Mouse (Mus musculus) heart, postnatal 0 days (tissue): ENCODE results near the gene Ccm2.

Source experiments
- CTCF ChIP-seq: IDR thresholded peaks from 2 replicates; pipeline ENCODE4 v1.5.1; 2016; ENCODE audit warnings: antibody characterized with exemption, control low read depth, low read depth
- EP300 ChIP-seq: IDR thresholded peaks from 2 replicates; pipeline ENCODE4 v1.6.1; 2016; ENCODE audit warnings: antibody characterized with exemption, low read depth

DNA sequence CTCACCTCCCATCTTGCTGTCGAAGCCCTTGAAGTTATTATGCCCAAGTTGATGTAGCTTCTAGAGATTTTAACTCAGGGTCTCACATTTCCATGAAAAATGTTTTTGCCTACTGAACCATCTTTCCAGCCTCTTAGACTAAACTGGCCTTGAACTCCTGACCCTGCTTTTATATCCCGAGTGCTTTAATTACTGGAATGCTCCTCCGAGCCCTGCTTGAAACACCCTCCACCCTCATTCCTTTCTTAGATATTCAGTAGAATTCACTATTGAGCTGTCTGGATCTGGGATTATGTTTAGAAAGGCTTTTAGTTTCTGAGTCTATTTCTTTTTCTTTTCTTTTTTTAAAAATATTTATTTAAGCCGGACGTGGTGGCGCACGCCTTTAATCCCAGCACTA lies 32.7 kb downstream of the Ccm2 start:
- no peak for TF ChIP-seq CTCF
- no peak for TF ChIP-seq EP300
